Mouse (Mus musculus): ENCODE results near the gene Ptms.

DNA sequence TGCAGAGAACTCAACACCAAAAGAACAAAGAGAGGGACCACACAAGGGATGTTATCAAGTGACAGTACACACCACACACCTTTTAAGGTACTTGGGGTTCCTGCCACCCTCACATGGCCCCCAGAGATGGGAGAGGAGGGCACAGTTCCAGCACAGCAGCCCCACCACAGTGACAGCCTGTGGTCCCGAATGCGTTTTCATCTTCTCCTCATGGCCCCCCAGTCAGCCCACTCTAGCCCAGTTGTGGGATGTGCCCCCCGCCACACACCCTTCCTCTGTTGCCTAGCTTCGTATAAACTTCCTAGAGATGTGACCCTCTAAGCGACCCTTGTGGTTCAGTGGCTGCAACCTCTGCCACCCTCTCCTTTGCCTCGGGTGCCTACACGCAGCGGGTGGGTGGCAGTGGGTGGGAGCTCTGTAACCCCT lies 33.9 kb downstream of the Ptms start:
- 0 out of 2 replicates have a peak, but pooled peaks have one; percentile 34 for TF ChIP-seq POLR2A (IDR thresholded peaks at IDR 0.05; ENCODE audit: control insufficient read depth, extremely low read depth, insufficient read depth, low read length, poor library complexity)
- 0 out of 2 replicates have a peak, but pooled peaks have one; percentile 19 for TF ChIP-seq CTCF (IDR thresholded peaks at IDR 0.05; ENCODE audit: borderline replicate concordance, control insufficient read depth, extremely low read depth, insufficient read depth, low read length, poor library complexity)

All from thymus, adult 2 months (tissue).